Mouse (Mus musculus) mesoderm, embryonic 11.5 days (tissue): ENCODE data around the gene Riok1.

Experiments used
- DNase-seq: peaks from one replicate; pipeline ENCODE4 v3.0.0-alpha.2; 2012; ENCODE audit warnings: low read depth, low spot score

Riok1 gene

GRCm38 (mm10) chr13:38036343-38037043 lies at the start of gene Riok1:
TSS of gene Riok1 (plus strand) at chr13:38036995.
- DNase-seq = no peak

GRCm38 (mm10) chr13:37989701-37990100 lies 47.1 kb upstream of the Riok1 start:
- no peak for DNase-seq

GRCm38 (mm10) chr13:37992638-37993371 lies 44.0 kb upstream of the Riok1 start:
- peak; percentile 28 for DNase-seq

- no peak for DNase-seq
Observed at GRCm38 (mm10) chr13:37993376-37993703, 43.5 kb upstream of the Riok1 start.

- DNase-seq = peak; percentile 94
Observed at GRCm38 (mm10) chr13:37993704-37994404, 42.9 kb upstream of the Riok1 start, which contains the start of gene Ssr1. TSS of gene Ssr1 (minus strand) at chr13:37994217.

- DNase-seq = no peak
Observed at GRCm38 (mm10) chr13:37994405-37994749, 42.4 kb upstream of the Riok1 start.

- DNase-seq = no peak
Observed at GRCm38 (mm10) chr13:37999713-38000112, 37.1 kb upstream of the Riok1 start.

- no peak for DNase-seq
Observed at GRCm38 (mm10) chr13:38002461-38002860, 34.3 kb upstream of the Riok1 start.

GRCm38 (mm10) chr13:38007972-38008371 lies 28.8 kb upstream of the Riok1 start:
- DNase-seq = no peak

GRCm38 (mm10) chr13:38009721-38010408 lies 26.9 kb upstream of the Riok1 start:
- no peak for DNase-seq

- no peak for DNase-seq
Observed at GRCm38 (mm10) chr13:38010444-38010910, 26.3 kb upstream of the Riok1 start.

- no peak for DNase-seq
Observed at GRCm38 (mm10) chr13:38012436-38012835, 24.4 kb upstream of the Riok1 start.

- no peak for DNase-seq
Observed at GRCm38 (mm10) chr13:38015591-38015990, 21.2 kb upstream of the Riok1 start.

GRCm38 (mm10) chr13:38018791-38019190 lies 18.0 kb upstream of the Riok1 start:
- DNase-seq = no peak

GRCm38 (mm10) chr13:38025874-38026273 lies 10.9 kb upstream of the Riok1 start:
- DNase-seq = no peak

- no peak for DNase-seq
Observed at GRCm38 (mm10) chr13:38027618-38028248, 9.1 kb upstream of the Riok1 start.

- DNase-seq = no peak
Observed at GRCm38 (mm10) chr13:38028407-38028806, 8.4 kb upstream of the Riok1 start.

GRCm38 (mm10) chr13:38037044-38037687 lies 371 bp downstream of the Riok1 start, which contains the start of gene Cage1:
TSS of gene Cage1 (minus strand) at chr13:38037069.
- peak; percentile 98 for DNase-seq

GRCm38 (mm10) chr13:38037811-38038210 lies 1.0 kb downstream of the Riok1 start:
- DNase-seq = peak; percentile 13

- no peak for DNase-seq
Observed at GRCm38 (mm10) chr13:38049888-38050287, 13.1 kb downstream of the Riok1 start.

GRCm38 (mm10) chr13:38062678-38063077 lies 25.9 kb downstream of the Riok1 start:
- no peak for DNase-seq
